Mouse (Mus musculus) small intestine, adult 2 months (tissue): ENCODE results near the gene Mapkapk3. TPM values are rescaled to one million over a fixed set of nuclear protein-coding genes. Genes with fewer than 3 reads are reported as not detected.
A peak's percentile ranks its signal among the peaks of the same experiment; 100 is the strongest.

ENCODE experiments used
- H3K27ac ChIP-seq: fragments of 200-500 bp; 2 replicates; pipeline ENCODE4 v1.5.1; 2012; ENCODE audit warnings: low read depth, low read length, control low read depth, inconsistent platforms; ENCODE audit not compliant: insufficient read depth
- H3K27me3 ChIP-seq: fragments of 200-500 bp; 2 replicates; pipeline ENCODE4 v1.6.1; 2012; ENCODE audit warnings: mild to moderate bottlenecking, moderate library complexity, low read length, inconsistent platforms; ENCODE audit not compliant: control insufficient read depth, insufficient read depth
- H3K36me3 ChIP-seq: fragments of 200-500 bp; 2 replicates; pipeline ENCODE4 v1.6.1; 2012; ENCODE audit warnings: mild to moderate bottlenecking, low read length, control low read depth, inconsistent platforms; ENCODE audit not compliant: control insufficient read depth, insufficient read depth
- H3K4me1 ChIP-seq: fragments of 200-500 bp; 2 replicates; pipeline ENCODE4 v1.6.1; 2012; ENCODE audit warnings: low read length, inconsistent platforms, mixed read lengths; ENCODE audit not compliant: control insufficient read depth, insufficient read depth, insufficient read length
- H3K4me3 ChIP-seq: fragments of 200-500 bp; 2 replicates; pipeline ENCODE4 v1.5.1; 2012; ENCODE audit warnings: low read depth, mild to moderate bottlenecking, control low read depth, inconsistent platforms, low read length, moderate library complexity
- CTCF ChIP-seq: fragments of 200-500 bp; IDR thresholded peaks from 2 replicates; pipeline ENCODE4 v1.5.1; 2012; ENCODE audit warnings: low read depth, mild to moderate bottlenecking, control low read depth, inconsistent platforms, low read length, moderate library complexity, mixed read lengths; ENCODE audit not compliant: insufficient replicate concordance, insufficient read length; ENCODE audit errors: extremely low read depth
- POLR2A ChIP-seq: fragments of 200-500 bp; IDR thresholded peaks from 2 replicates; pipeline ENCODE4 v1.6.1; 2012; ENCODE audit warnings: low read depth, mild to moderate bottlenecking, control low read depth, inconsistent platforms, low read length, moderate library complexity
- WGBS: fragments of 180-500 bp; shearing (Covaris S2); methylation state at CpG from one replicate; pipeline ENCODE4 v1.1.7; 2018; 5-methylcytosine and 5-hydroxymethylcytosine counted together
- polyA plus RNA-seq: library from polyadenylated mRNA; depleted of rRNA; stranded (reverse); fragments of >200 nt; gene quantifications from 2 replicates; pipeline ENCODE4 v1.2.3, GENCODE M21; 2012; rRNA removed

Mapkapk3 gene
- polyA plus RNA-seq, 1 experiment: 25.7 TPM

GRCm38 (mm10) chr9:107236151-107236550, 53.5 kb downstream of the Mapkapk3 start:
- H3K4me1 ChIP-seq: no peaks in the 10 kb centered on the region
- H3K36me3 ChIP-seq: no peaks in the 10 kb centered on the region
- WGBS: 76% methylated on average over 5 of the region's 5 CpGs
- no peak overlapping the region for H3K4me3 ChIP-seq
- TF ChIP-seq CTCF (no peak), POLR2A (no peak)
- peaks cover 30% of the 10 kb centered on the region for H3K27me3 ChIP-seq
- no peak overlapping the region for H3K27ac ChIP-seq

GRCm38 (mm10) chr9:107235261-107235660, 54.4 kb downstream of the Mapkapk3 start:
- Histone ChIP-seq H3K4me1 (no peaks in the 10 kb centered on the region), H3K27me3 (peaks cover 34% of the 10 kb centered on the region), H3K27ac (no peak overlapping the region), H3K36me3 (no peaks in the 10 kb centered on the region), H3K4me3 (no peak overlapping the region)
- WGBS: 23% methylated on average over 5 of the region's 5 CpGs
- TF ChIP-seq CTCF (no peak), POLR2A (no peak)

- 27% methylated on average over 9 of the region's 9 CpGs for WGBS
- Histone ChIP-seq H3K27ac (no peak overlapping the region), H3K27me3 (peaks cover 41% of the 10 kb centered on the region), H3K36me3 (no peaks in the 10 kb centered on the region), H3K4me3 (no peak overlapping the region), H3K4me1 (no peaks in the 10 kb centered on the region)
- TF ChIP-seq POLR2A (no peak), CTCF (no peak)
These were observed 57.5 kb downstream of the Mapkapk3 start for GRCm38 (mm10) chr9:107232140-107232539.

GRCm38 (mm10) chr9:107231539-107232139, 58.0 kb downstream of the Mapkapk3 start, which contains the start of gene Dock3:
TSS of gene Dock3 (minus strand) at chr9:107231909.
- peaks cover 41% of the 10 kb centered on the region for H3K27me3 ChIP-seq
- no peaks in the 10 kb centered on the region for H3K4me1 ChIP-seq
- no peak within 1 kb of the TSS for H3K27ac ChIP-seq
- under 1% methylated on average over 85 of the region's 87 CpGs for WGBS
- H3K4me3 ChIP-seq: peak within 1 kb of the TSS; percentile 67
- H3K36me3 ChIP-seq: no peaks in the 10 kb centered on the region
- no peak for TF ChIP-seq POLR2A
- no peak for TF ChIP-seq CTCF

GRCm38 (mm10) chr9:107230991-107231538, 58.6 kb downstream of the Mapkapk3 start:
- Histone ChIP-seq H3K27me3 (peaks cover 41% of the 10 kb centered on the region), H3K36me3 (no peaks in the 10 kb centered on the region), H3K4me1 (no peaks in the 10 kb centered on the region), H3K27ac (no peak overlapping the region), H3K4me3 (peak overlapping the region; percentile 67)
- TF ChIP-seq CTCF (no peak), POLR2A (no peak)
- 3% methylated on average over 38 of the region's 50 CpGs for WGBS

- no peak for TF ChIP-seq CTCF
- TF ChIP-seq POLR2A: no peak
- Histone ChIP-seq H3K4me3 (no peak overlapping the region), H3K36me3 (no peaks in the 10 kb centered on the region), H3K27ac (no peak overlapping the region), H3K4me1 (no peaks in the 10 kb centered on the region), H3K27me3 (peaks cover 10% of the 10 kb centered on the region; the same call in 1 of the 2 replicates)
- 95% methylated on average over 1 of the region's 1 CpGs for WGBS
These were observed 65.1 kb downstream of the Mapkapk3 start for GRCm38 (mm10) chr9:107224597-107224996.

Other genes with a start within 250 kb of the Mapkapk3 start
- 0.57 and 3.1 TPM in 2 replicates for gene Dock3, start 58.0 kb downstream of the Mapkapk3 start, polyA plus RNA-seq
- gene Cish, start 6.1 kb upstream of the Mapkapk3 start, polyA plus RNA-seq: 19.1 and 33.6 TPM in 2 replicates
- gene Hemk1, start 48.5 kb upstream of the Mapkapk3 start, polyA plus RNA-seq: 9.8 and 9.9 TPM in 2 replicates
- 0.10 and 0.25 TPM in 2 replicates for gene 6430571L13Rik, start 50.7 kb upstream of the Mapkapk3 start, polyA plus RNA-seq
- 2.9 and 5.3 TPM in 2 replicates for gene Cacna2d2, start 109.7 kb upstream of the Mapkapk3 start, polyA plus RNA-seq
- gene Tmem115, start 244.1 kb upstream of the Mapkapk3 start, polyA plus RNA-seq: 32.0 and 63.5 TPM in 2 replicates